Mouse (Mus musculus): ENCODE results near the gene Clcnka. TPM values are rescaled to one million over a fixed set of nuclear protein-coding genes. Genes with fewer than 3 reads are reported as not detected.

Gene Clcnka
- polyA plus RNA-seq, 1 experiment, result not detected

DNA sequence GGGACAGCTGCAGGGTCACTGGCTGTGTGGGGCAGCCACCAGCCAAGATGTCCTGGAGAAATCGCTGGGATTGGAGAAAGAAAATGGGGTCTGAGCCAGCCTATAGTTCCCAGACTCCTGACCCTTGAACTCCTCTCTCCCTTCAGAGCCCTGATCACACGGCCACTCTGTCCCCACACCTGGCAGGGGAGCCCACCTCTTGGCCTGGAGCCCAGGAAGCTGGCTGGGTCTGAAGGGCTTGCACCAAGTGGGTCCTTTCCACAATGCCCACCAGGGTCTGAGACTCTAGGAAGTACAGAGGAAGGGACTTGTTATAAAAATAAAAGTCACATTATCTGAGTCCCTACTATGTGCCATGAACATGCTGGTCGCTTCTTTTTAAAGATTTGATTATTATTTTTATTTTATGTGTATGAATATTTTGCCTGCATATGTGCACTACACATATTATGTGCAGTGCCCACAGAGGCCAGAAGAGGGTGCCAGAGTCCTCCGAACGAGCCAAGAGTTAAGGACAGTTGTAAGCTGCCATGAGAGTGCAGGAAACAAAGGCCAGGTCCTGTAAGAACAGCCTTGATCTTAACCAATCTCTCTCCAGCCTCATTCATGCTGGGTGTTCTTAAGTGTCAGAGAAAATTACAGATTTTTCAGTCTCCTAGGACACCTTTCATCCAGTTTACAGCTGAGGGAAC is 11.3 kb downstream of the Clcnka start:
- Histone ChIP-seq H3K4me3 (ENCODE audit: insufficient read depth, poor library complexity, severe bottlenecking) (no peak overlapping the region), H3K79me3 (ENCODE audit: low read depth) (no peaks in the 10 kb centered on the region), H3K79me2 (ENCODE audit: control insufficient read depth, insufficient read depth) (no peaks in the 10 kb centered on the region), H3ac (ENCODE audit: control insufficient read depth, insufficient read length, low read depth) (no peak overlapping the region), H3K36me3 (ENCODE audit: control insufficient read depth, insufficient read depth) (no peaks in the 10 kb centered on the region), H3K27me3 (ENCODE audit: control insufficient read depth, insufficient read depth, insufficient read length) (peaks cover 8% of the 10 kb centered on the region)
- TF ChIP-seq CTCF (IDR thresholded peaks at IDR 0.05; ENCODE audit: control insufficient read depth, insufficient read depth, insufficient read length) (peak; percentile 37), USF1 (IDR thresholded peaks at IDR 0.05; ENCODE audit: low read depth) (no peak)

DNA sequence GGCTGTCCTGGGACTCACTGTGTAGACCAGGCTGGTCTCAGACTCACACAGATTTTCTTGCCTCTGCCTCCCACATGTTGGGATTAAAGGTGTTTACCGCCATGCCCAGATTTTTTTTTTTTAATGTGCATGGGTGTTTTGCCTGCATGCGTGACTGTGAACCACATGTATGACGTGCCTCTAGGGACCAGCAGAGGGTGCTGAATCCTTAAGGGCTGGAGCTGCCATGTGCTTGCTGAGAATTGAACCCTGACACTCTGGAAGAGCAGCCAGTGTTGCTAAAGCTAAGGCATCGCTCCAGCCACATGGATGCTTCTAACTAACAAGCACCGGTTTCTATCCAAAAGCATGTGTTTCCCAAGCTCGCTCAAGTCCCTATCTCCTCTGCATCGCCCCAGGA is 12.4 kb downstream of the Clcnka start:
- Histone ChIP-seq H3ac (ENCODE audit: control insufficient read depth, insufficient read length, low read depth) (no peak overlapping the region), H3K27me3 (ENCODE audit: control insufficient read depth, insufficient read depth, insufficient read length) (peaks cover 11% of the 10 kb centered on the region), H3K79me3 (ENCODE audit: low read depth) (no peaks in the 10 kb centered on the region), H3K36me3 (ENCODE audit: control insufficient read depth, insufficient read depth) (no peaks in the 10 kb centered on the region), H3K79me2 (ENCODE audit: control insufficient read depth, insufficient read depth) (no peaks in the 10 kb centered on the region), H3K4me3 (ENCODE audit: insufficient read depth, poor library complexity, severe bottlenecking) (no peak overlapping the region)
- TF ChIP-seq CEBPB (IDR thresholded peaks at IDR 0.05; ENCODE audit: low read depth), result no peak
- no peak for TF ChIP-seq CTCF (IDR thresholded peaks at IDR 0.05; ENCODE audit: control insufficient read depth, insufficient read depth, insufficient read length)
- no peak for TF ChIP-seq MYOD1 (IDR thresholded peaks at IDR 0.05; ENCODE audit: control insufficient read depth, insufficient read length, low read depth)
- no peak for TF ChIP-seq MYOG (IDR thresholded peaks at IDR 0.05; ENCODE audit: control insufficient read depth, extremely low read depth, insufficient read length)
- TF ChIP-seq FOSL1 (IDR thresholded peaks at IDR 0.05; ENCODE audit: insufficient read depth, low read length, poor library complexity, severe bottlenecking), result no peak
- TF ChIP-seq MAX (IDR thresholded peaks at IDR 0.05), result no peak
- TF ChIP-seq USF1 (IDR thresholded peaks at IDR 0.05; ENCODE audit: low read depth), result no peak

- no peaks in the 10 kb centered on the region for H3K79me3 ChIP-seq (ENCODE audit: low read depth)
- peaks cover 11% of the 10 kb centered on the region for H3K27me3 ChIP-seq (ENCODE audit: control insufficient read depth, insufficient read depth, insufficient read length)
- no peak overlapping the region for H3ac ChIP-seq (ENCODE audit: control insufficient read depth, insufficient read length, low read depth)
- no peaks in the 10 kb centered on the region for H3K36me3 ChIP-seq (ENCODE audit: control insufficient read depth, insufficient read depth)
- no peaks in the 10 kb centered on the region for H3K79me2 ChIP-seq (ENCODE audit: control insufficient read depth, insufficient read depth)
- TF ChIP-seq USF1 (IDR thresholded peaks at IDR 0.05; ENCODE audit: low read depth) (no peak), CEBPB (IDR thresholded peaks at IDR 0.05; ENCODE audit: low read depth) (no peak), CTCF (IDR thresholded peaks at IDR 0.05; ENCODE audit: control insufficient read depth, insufficient read depth, insufficient read length) (peak; percentile 81), MYOG (IDR thresholded peaks at IDR 0.05; ENCODE audit: control insufficient read depth, extremely low read depth, insufficient read length) (no peak)
- H3K4me3 ChIP-seq (ENCODE audit: insufficient read depth, poor library complexity, severe bottlenecking), result no peak overlapping the region
Observed at GRCm38 (mm10) chr4:141385275-141385674, 13.2 kb downstream of the Clcnka start.

DNA sequence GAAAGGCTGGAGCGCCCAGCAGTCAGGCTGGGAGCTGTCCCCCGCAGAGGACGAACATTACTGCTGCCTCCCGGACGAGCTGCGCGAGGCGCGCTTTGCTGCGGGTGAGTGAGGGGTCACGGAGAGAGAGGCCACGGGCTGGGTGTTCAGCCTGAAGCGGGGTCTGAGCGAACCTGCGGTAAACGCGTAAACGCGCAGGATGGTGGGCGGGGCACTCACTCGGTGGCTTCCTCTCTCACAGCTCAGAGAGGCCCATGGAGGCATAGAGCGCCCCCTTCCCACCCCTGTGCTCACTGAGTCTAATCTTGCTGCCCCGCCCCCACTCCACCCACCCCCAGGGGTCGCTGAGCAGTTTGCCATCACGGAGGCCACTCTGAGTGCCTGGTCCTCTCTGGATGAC is 16.1 kb downstream of the Clcnka start:
- H3K79me2 ChIP-seq (ENCODE audit: control insufficient read depth, insufficient read depth), result no peaks in the 10 kb centered on the region
- H3K4me3 ChIP-seq (ENCODE audit: insufficient read depth, poor library complexity, severe bottlenecking), result no peak overlapping the region
- no peak for TF ChIP-seq MAX (IDR thresholded peaks at IDR 0.05)
- TF ChIP-seq FOSL1 (IDR thresholded peaks at IDR 0.05; ENCODE audit: insufficient read depth, low read length, poor library complexity, severe bottlenecking), result no peak
- no peak for TF ChIP-seq MYOG (IDR thresholded peaks at IDR 0.05; ENCODE audit: control insufficient read depth, extremely low read depth, insufficient read length)
- no peak for TF ChIP-seq USF1 (IDR thresholded peaks at IDR 0.05; ENCODE audit: low read depth)
- TF ChIP-seq MYOD1 (IDR thresholded peaks at IDR 0.05; ENCODE audit: control insufficient read depth, insufficient read length, low read depth), result no peak
- TF ChIP-seq CEBPB (IDR thresholded peaks at IDR 0.05; ENCODE audit: low read depth), result no peak
- TF ChIP-seq CTCF (IDR thresholded peaks at IDR 0.05; ENCODE audit: control insufficient read depth, insufficient read depth, insufficient read length), result no peak
- H3K79me3 ChIP-seq (ENCODE audit: low read depth), result no peaks in the 10 kb centered on the region
- no peak overlapping the region for H3ac ChIP-seq (ENCODE audit: control insufficient read depth, insufficient read length, low read depth)
- H3K36me3 ChIP-seq (ENCODE audit: control insufficient read depth, insufficient read depth), result no peaks in the 10 kb centered on the region
- peaks cover 11% of the 10 kb centered on the region for H3K27me3 ChIP-seq (ENCODE audit: control insufficient read depth, insufficient read depth, insufficient read length)

DNA sequence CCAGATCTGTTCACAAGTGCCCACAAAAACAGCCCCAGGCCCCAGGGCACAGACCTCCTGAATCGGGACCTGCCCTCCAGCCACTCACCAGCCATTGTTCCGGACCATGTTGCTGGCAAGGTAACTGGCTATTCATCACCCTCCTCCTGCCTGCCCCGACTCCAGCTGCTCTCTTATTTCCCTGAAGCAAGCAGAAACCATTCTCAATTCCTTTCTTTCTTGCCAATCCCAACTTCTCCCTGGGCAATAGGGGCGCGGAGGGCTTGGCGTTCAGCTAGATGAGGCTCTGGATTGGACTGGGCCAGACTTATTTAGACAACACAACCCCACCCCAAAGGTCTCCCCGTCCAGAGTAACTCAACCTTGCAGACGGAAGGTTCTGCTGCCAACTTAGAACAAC is 18.9 kb downstream of the Clcnka start:
- Histone ChIP-seq H3K79me2 (ENCODE audit: control insufficient read depth, insufficient read depth) (no peaks in the 10 kb centered on the region), H3K27me3 (ENCODE audit: control insufficient read depth, insufficient read depth, insufficient read length) (peaks cover 11% of the 10 kb centered on the region), H3K4me3 (ENCODE audit: insufficient read depth, poor library complexity, severe bottlenecking) (no peak overlapping the region), H3K79me3 (ENCODE audit: low read depth) (no peaks in the 10 kb centered on the region), H3ac (ENCODE audit: control insufficient read depth, insufficient read length, low read depth) (no peak overlapping the region), H3K36me3 (ENCODE audit: control insufficient read depth, insufficient read depth) (no peaks in the 10 kb centered on the region)
- TF ChIP-seq MYOG (IDR thresholded peaks at IDR 0.05; ENCODE audit: control insufficient read depth, extremely low read depth, insufficient read length), result no peak
- no peak for TF ChIP-seq CEBPB (IDR thresholded peaks at IDR 0.05; ENCODE audit: low read depth)
- no peak for TF ChIP-seq FOSL1 (IDR thresholded peaks at IDR 0.05; ENCODE audit: insufficient read depth, low read length, poor library complexity, severe bottlenecking)
- TF ChIP-seq MAX (IDR thresholded peaks at IDR 0.05), result no peak
- TF ChIP-seq CTCF (IDR thresholded peaks at IDR 0.05; ENCODE audit: control insufficient read depth, insufficient read depth, insufficient read length), result no peak
- TF ChIP-seq USF1 (IDR thresholded peaks at IDR 0.05; ENCODE audit: low read depth), result no peak

DNA sequence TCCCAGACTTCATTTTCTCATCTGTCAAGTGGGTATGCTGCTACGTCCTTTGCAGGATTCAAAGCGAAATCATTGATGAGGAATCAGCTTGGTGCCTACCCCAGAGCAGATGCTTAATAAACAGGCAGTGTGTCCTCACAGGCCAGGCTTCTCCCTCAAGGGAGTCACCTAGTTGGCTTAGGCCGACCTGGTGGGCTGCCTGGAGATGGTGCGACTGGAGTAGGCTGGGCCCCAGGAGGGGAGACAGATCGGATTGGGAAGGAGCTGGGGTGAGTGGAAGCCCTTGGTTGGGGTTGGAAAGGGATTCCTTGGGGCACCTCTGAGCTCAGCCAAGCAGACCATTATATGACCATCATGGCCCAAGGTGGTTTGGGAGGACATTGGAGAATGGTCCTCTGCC is 26.1 kb downstream of the Clcnka start:
- no peaks in the 10 kb centered on the region for H3K79me3 ChIP-seq (ENCODE audit: low read depth)
- no peaks in the 10 kb centered on the region for H3K36me3 ChIP-seq (ENCODE audit: control insufficient read depth, insufficient read depth)
- H3K79me2 ChIP-seq (ENCODE audit: control insufficient read depth, insufficient read depth), result no peaks in the 10 kb centered on the region
- TF ChIP-seq FOSL1 (IDR thresholded peaks at IDR 0.05; ENCODE audit: insufficient read depth, low read length, poor library complexity, severe bottlenecking), result no peak
- no peak for TF ChIP-seq MYOD1 (IDR thresholded peaks at IDR 0.05; ENCODE audit: control insufficient read depth, insufficient read length, low read depth)
- TF ChIP-seq USF1 (IDR thresholded peaks at IDR 0.05; ENCODE audit: low read depth), result no peak
- no peak for TF ChIP-seq CEBPB (IDR thresholded peaks at IDR 0.05; ENCODE audit: low read depth)
- no peak for TF ChIP-seq MYOG (IDR thresholded peaks at IDR 0.05; ENCODE audit: control insufficient read depth, extremely low read depth, insufficient read length)
- TF ChIP-seq MAX (IDR thresholded peaks at IDR 0.05), result no peak
- no peak for TF ChIP-seq CTCF (IDR thresholded peaks at IDR 0.05; ENCODE audit: control insufficient read depth, insufficient read depth, insufficient read length)
- H3K4me3 ChIP-seq (ENCODE audit: insufficient read depth, poor library complexity, severe bottlenecking), result no peak overlapping the region
- H3ac ChIP-seq (ENCODE audit: control insufficient read depth, insufficient read length, low read depth), result no peak overlapping the region
- H3K27me3 ChIP-seq (ENCODE audit: control insufficient read depth, insufficient read depth, insufficient read length), result no peaks in the 10 kb centered on the region

Measured in C2C12 (cell line).